Mouse (Mus musculus) 416B (cell line): ENCODE data around the gene Trir.
A peak's percentile ranks its signal among the peaks of the same experiment; 100 is the strongest.

Experiments used
- DNase-seq: peaks from one replicate; pipeline ENCODE4 v3.0.0; 2011; ENCODE audit warnings: low read depth

Gene Trir

GRCm38 (mm10) chr8:85026670-85027515, at the start of gene Trir:
Gene Trir, plus strand, starts transcription at chr8:85026823.
- DNase-seq, result peak; percentile 97

- peak; percentile 77 for DNase-seq
Measured at GRCm38 (mm10) chr8:84977435-84978247, 49.0 kb upstream of the Trir start.

GRCm38 (mm10) chr8:84978248-84978940, 48.2 kb upstream of the Trir start, which contains the start of gene Junb:
Gene Junb, minus strand, starts transcription at chr8:84978718.
- DNase-seq, result peak; percentile 98

- DNase-seq, result peak; percentile 98
Measured at GRCm38 (mm10) chr8:84979599-84980421, 46.8 kb upstream of the Trir start.

- peak; percentile 86 for DNase-seq
Measured at GRCm38 (mm10) chr8:84980622-84981358, 45.8 kb upstream of the Trir start.

GRCm38 (mm10) chr8:84981644-84982498, 44.8 kb upstream of the Trir start:
- peak; percentile 43 for DNase-seq

- peak; percentile 60 for DNase-seq
Measured at GRCm38 (mm10) chr8:84982499-84983011, 44.1 kb upstream of the Trir start.

GRCm38 (mm10) chr8:84984294-84985048, 42.2 kb upstream of the Trir start:
- DNase-seq, result no peak

- peak; percentile 93 for DNase-seq
Measured at GRCm38 (mm10) chr8:84985049-84985683, 41.5 kb upstream of the Trir start.

GRCm38 (mm10) chr8:84985684-84986378, 40.8 kb upstream of the Trir start:
- peak; percentile 98 for DNase-seq

GRCm38 (mm10) chr8:84986379-84986945, 40.2 kb upstream of the Trir start:
- no peak for DNase-seq

GRCm38 (mm10) chr8:84987388-84987787, 39.2 kb upstream of the Trir start:
- DNase-seq, result no peak

- no peak for DNase-seq
Measured at GRCm38 (mm10) chr8:84987903-84988302, 38.7 kb upstream of the Trir start.

- DNase-seq, result peak; percentile 72
Measured at GRCm38 (mm10) chr8:84989311-84989731, 37.3 kb upstream of the Trir start.

- peak; percentile 94 for DNase-seq
Measured at GRCm38 (mm10) chr8:84989810-84990209, 36.8 kb upstream of the Trir start.

GRCm38 (mm10) chr8:84990349-84990748, 36.3 kb upstream of the Trir start, which contains the start of gene Hook2:
Gene Hook2, plus strand, starts transcription at chr8:84990603.
- peak; percentile 99 for DNase-seq

GRCm38 (mm10) chr8:84990836-84991235, 35.8 kb upstream of the Trir start:
- DNase-seq, result no peak
